Mouse (Mus musculus): ENCODE measurements around the gene Dnm3. TPM values are rescaled to one million over a fixed set of nuclear protein-coding genes. Genes with fewer than 3 reads are reported as not detected.

Gene Dnm3
- total RNA-seq, 2 experiments from 2014 or later: 7.9 to 17.7 TPM

- no peak for DNase-seq
Measured at GRCm38 (mm10) chr1:162023681-162024270, 454.1 kb downstream of the Dnm3 start.

DNA sequence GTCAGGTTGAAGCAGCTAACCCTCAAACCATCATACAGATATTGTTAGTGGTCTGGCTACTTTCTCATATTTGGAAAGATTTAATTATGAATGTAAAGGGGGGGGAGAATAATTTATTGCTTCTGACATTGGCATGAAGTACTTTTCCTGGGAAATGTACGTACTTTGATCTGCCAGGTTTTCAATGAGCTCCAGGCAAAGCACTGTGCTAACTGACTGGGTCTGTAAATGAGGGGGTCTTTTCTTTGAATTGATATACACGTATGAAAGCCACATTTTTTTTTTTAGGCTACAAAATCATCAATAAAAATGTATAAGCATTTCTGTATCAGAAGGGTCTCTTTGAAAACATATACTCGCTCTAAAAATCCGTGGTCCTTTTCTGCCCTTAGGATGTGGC is 457.1 kb downstream of the Dnm3 start:
- DNase-seq: no peak

DNA sequence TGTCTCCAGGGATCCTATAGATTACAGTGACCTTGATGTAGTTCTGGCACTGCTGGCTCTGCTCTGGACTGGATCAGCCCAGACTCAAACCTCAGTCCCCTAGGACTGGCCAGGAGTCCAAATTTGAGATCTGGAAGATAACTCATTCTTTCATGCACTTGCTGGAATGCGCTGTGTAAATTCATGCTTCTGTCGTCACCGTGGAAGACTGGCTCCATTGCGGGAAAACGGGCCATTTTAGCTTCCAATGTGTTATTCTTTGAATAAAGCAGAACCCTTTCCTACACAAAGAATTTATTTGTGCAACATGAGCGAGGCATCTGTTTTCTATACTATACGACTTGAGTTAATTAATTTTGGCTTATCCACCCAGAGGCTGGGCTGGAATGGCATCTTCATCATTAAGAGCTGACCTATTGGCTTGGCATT is 457.5 kb downstream of the Dnm3 start:
- no peak for DNase-seq

GRCm38 (mm10) chr1:162018601-162018977 is 459.2 kb downstream of the Dnm3 start:
- no peak for DNase-seq

DNA sequence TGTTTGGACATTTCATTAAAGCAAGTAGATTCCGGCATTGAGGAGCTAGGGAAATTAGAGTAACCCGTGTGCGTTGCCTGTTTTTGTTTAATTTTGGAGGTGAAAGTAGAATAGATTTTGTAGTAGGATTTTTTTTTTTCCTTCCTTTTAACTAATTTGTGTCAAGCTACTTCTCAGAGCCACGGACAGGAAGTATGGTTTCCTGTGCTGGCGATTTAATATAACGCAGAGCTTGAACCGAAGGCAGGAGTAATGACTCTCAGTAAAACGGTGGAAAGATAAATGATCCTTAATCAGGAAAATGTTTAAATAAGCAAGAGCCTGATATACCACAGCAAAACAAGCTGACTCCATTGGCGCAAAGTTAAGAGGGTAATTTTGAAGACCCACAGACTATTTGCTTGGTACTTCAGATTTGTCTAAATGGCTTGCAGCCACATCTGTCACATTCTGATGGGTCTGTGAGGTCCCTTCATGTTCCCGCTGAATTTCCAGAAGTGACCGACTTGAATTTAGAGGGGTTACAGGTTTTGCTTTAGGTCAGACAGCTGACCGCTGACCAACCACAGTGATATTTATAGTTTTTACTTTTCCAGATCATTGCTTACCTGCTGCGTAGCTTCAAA is 459.7 kb downstream of the Dnm3 start:
- DNase-seq: no peak

DNA sequence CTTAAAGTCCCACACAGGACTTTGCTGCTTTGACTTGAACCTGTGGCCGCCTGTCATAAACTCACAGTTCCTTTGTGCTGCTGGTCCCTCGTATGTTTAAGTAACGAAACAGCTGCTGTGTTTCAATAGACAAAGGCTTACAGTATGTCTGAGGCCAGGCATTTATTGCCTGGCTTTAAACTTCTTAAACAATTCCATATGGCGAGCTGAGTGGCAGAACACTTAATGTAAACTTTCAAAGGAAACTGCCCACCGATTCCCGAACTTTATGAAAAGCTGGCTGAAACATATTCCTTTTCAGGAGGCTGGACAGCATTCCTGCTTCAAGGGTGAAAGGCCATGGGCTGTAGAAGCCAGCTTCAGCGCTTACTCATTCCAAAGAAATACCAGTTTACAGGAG is 460.9 kb downstream of the Dnm3 start:
- DNase-seq: no peak

DNA sequence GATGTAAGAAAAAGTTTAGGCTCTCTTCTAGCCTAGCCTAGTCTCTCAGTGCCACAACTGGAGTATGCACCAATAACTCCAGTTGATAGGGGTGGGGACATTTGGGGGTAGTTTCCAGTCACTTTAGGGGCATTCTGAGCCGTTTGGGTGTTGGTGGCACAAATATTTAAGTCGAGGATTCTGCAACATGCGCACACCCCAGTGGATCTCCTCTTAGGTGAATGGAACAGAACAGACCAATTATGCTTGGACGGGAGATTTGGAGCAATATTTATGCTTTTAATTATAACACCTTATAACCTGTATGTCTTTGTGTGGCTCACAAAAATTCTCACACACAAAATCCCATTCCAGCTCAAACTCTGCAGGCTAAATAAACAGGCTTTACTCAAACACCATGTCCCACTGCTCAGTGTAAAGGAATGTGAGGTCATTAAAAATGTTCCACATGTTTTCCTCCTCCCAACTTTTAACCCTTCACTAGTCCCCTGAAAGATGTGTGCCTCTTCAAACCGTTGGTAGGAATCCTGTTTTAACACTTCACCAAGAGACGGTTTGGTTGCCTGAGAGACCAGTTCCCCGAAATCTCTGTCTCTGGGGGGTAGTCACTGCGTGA is 462.5 kb downstream of the Dnm3 start:
- DNase-seq: no peak

DNA sequence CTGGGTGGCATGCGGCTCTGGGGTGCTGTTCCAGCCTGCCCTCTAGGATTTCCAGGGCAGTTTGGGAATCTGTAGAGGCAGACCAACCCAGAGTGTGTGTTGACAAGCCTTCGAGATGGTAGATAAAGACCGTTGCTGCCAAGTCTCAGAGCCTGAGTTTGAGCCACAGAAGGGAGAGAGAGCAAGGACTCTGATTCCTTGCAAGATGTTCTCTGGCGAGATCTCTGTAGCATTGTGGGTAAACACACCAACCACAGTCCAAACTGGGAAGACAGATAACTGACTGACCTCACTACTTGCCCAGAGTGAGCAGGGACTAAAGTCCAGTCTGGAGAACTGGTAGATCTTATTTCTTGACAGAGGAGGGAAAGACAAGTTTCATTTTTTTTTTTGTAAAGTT is 464.3 kb downstream of the Dnm3 start:
- no peak for DNase-seq

DNA sequence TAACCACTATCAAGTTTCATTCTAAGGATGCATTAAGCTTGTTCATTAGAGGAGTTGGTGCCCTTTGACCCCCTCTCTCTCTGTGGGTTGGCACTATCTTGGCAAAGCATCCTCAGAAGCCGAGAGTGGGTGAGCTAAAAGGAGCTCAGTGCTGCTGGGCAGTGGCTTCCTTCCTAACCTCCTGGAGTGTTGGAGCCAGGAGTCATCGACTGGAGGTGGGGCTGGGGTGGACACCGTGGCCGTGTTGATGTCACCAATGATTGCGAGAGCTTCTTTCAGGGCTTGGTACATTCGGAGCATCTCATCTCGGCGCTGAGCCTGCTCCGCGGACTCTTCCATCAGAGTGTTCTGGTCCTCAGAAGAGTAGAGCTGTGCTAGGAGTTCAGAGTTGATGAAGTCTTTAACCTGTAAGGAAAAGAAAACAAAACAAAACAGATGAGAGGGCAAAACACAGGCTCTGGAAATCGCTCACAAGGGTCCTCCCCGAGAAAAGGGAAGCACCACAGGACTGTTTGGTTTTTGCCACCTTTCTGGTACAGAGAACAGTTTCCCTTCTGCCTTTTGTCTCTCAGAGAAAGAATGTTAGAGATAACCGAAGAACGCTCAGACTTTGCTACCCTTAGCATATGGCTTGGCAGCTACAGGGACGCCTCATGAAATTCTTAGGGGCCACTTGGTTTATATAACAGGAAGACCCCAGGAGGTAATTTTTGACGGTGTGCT is 466.1 kb downstream of the Dnm3 start:
- DNase-seq: no peak

- DNase-seq: no peak
Measured at GRCm38 (mm10) chr1:162009086-162009485, 468.7 kb downstream of the Dnm3 start.

DNA sequence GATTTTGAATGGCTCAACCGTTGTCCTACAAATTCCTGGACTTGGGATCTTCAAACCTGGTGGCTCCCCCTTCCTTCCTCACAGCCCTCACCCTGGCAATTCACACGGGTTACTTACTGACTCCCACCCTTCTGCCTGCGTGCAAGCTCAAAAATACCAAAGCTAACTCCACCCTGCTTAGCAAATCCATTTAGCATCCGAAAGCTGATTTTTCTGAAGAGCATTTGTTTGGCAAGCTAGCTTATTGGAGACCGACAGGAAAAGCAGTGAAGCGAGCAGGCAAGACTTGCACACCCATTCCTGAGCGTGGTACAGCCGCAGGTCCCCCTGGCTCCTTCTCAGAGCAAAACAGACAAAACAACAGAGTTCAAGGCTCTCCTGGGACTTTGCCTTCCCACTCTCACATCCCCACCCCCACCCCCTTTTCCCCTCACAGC is 469.2 kb downstream of the Dnm3 start:
- DNase-seq: no peak

DNA sequence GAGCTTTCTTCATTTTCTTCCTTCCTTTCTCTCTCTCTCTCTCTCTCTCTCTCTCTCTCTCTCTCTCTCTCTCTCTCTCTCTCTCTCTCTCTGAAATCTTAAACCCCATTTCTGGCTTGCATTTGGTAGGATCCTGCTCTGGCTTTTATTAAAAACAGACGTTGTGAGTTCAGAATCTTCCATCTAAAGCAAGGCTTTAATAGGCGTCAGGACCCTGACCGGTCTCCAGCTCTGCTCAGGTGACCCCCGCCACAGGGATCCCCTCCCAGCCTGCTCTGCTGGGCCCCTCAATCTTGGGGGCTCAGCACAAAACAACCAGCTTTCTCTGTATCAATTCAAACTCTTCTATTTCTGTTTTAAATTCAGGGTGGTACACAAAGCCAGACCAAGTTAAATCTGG is 469.6 kb downstream of the Dnm3 start:
- DNase-seq: no peak

GRCm38 (mm10) chr1:162006109-162006508 is 471.7 kb downstream of the Dnm3 start:
- no peak for DNase-seq

DNA sequence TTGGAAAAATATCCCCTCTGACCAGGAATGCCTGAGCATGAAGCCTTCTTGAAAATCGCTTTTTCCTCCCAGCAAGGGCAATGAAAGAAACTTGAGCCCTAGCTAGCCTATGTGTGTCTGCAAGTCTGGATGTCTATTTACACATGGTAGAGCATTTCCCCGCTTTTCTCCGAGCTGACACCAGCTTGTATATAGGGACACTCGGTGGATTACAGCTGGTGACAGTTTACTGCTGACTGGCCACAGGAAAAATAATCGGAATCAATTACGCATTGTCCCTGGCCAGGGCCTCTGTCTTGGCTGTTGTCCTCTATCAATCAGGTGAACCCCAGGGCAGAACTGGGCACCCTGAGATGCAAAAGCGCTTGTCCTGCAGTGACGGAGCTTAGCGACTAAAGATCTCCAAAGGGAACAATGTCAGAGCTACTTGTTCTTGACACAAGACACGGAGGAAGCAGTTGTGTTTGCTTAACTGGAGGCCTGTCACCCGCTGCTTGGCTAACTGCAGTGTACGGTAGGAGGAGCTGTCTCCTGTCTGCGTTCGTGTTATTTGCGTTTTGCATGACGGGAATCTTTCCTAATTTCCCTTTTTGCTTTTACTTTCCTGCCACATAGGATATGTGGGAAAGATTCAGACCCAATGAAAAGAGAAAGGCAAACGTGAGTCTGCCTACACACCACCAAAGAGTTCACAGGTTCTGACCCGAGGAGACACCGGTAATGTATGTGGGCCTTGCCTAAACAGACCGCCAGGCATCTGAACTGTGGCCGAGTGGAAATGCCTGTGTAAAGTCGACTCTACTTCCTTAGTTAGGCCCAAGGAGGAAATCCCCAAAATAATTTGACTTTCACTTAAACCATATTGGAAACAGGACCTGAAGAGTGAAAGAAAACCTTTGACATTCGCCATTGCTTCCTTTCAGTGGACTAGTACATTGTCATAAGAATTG is 472.7 kb downstream of the Dnm3 start:
- DNase-seq: peak; percentile 13 to 53

- DNase-seq: no peak
Measured at GRCm38 (mm10) chr1:162004518-162004780, 473.4 kb downstream of the Dnm3 start.

DNA sequence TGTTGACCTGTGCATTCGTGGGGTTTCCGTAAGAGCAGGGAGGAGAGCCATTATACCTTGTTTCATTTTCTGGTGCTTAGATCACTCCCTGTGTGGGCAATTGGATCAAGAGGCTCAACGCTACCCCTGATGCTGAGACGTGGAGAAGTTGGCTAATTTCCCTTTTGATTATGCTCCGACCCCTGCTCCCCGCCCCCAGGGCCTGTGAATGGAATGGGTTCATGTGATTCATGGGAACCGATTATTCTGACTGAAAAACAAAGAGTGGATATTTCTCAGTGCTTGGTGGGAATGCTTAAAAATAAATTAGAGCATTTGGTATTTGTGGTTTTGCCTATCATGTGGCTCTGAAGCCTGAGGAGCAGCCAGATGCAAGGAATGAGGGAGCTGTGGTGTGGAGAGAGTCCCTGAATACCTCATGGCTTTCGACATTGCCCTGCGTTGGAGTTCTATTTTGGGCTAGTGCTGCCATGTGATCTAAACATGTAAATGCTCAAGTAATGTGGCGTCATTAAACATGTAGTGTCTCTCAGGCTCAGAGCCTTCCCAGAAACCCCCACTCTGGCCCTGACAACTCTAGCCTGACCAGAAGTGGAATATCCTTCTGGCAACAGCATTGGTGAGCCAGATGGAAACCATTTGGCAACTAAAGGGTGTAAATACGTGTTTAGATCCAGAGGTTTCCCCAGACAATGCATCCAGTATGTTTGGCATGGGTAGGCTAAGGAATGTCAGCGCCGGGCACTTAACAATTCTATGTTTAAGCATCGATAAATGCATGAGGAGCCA is 473.9 kb downstream of the Dnm3 start:
- no peak for DNase-seq

- no peak for DNase-seq
Measured at GRCm38 (mm10) chr1:162001328-162001727, 476.5 kb downstream of the Dnm3 start.

DNA sequence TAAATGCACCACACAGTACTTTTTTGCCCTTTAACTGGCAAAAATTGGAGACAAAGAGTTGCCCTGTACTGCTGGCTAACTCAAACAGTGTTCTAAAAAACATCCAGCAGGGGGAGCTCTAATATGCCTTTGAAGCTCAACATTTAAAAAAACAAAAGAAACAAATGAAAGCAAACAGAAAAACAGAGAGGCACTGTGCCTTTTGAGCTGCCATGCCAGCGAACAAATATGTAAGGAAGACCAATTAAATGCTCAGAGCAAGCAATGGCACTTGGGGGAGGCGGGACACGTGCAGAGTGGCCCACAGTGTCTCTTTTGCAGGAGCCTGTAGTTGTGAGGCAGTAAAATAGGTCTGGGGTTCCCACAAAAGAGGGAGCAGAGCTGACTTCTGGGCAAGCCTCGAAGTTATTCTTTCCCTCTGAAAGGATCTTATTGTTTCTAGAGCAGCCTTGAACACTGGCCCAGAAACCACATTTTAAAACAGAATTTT is 477.9 kb downstream of the Dnm3 start:
- DNase-seq: peak in 1 of 2 experiments; percentile 55

- no peak for DNase-seq
Measured at GRCm38 (mm10) chr1:161999338-161999737, 478.5 kb downstream of the Dnm3 start.

- no peak for DNase-seq
Measured at GRCm38 (mm10) chr1:161998781-161999180, 479.1 kb downstream of the Dnm3 start.

DNA sequence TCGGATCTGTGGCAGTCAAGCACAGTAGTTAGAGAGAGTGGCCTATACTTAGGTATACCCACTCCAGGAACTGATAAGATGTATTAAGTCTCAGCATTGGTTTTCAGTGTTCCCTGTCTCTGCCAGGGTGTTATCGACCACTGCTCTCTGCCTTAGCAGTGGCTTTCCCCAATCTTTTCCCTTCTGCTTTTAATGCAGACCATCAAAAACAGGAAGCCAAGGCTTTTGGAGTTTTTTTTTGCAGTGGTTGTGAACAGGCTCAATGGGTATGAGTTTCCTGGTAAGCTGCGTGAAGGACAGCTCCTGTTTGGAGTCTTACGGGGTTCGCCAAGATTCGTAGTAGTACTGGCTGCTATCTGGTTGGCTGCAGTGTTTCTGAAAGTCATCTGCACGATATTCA is 485.4 kb downstream of the Dnm3 start:
- no peak for DNase-seq

All from adrenal gland, postnatal 36 days (tissue).